Mouse (Mus musculus) myocyte (in vitro differentiated cells): ENCODE results near the gene Lrrc75a. TPM values are rescaled to one million over a fixed set of nuclear protein-coding genes. Genes with fewer than 3 reads are reported as not detected.

Experiments
- H3K27me3 ChIP-seq: one replicate; pipeline ENCODE4 v1.6.1; 2011; ENCODE audit not compliant: control insufficient read depth, insufficient read depth, insufficient read length
- H3K36me3 ChIP-seq: one replicate; pipeline ENCODE4 v1.6.1; 2011; ENCODE audit not compliant: control insufficient read depth, insufficient read depth
- H3K4me2 ChIP-seq: one replicate; pipeline ENCODE4 v1.6.1; 2011; ENCODE audit warnings: low read depth, control low read depth
- H3K4me3 ChIP-seq: one replicate; pipeline ENCODE4 v1.5.1; 2011; ENCODE audit warnings: mild to moderate bottlenecking, control low read depth, moderate library complexity
- H3K79me2 ChIP-seq: one replicate; pipeline ENCODE4 v1.6.1; 2011; ENCODE audit not compliant: control insufficient read depth, insufficient read depth
- H3ac ChIP-seq: one replicate; pipeline ENCODE4 v1.6.1; 2011; ENCODE audit not compliant: control insufficient read depth, insufficient read length
- CEBPB ChIP-seq: IDR thresholded peaks from 2 replicates; pipeline ENCODE4 v1.6.1; 2011; ENCODE audit warnings: mild to moderate bottlenecking, moderate library complexity; ENCODE audit not compliant: poor library complexity, insufficient read depth, severe bottlenecking
- E2F4 ChIP-seq: IDR thresholded peaks from one replicate; pipeline ENCODE4 v1.6.1; 2011; ENCODE audit warnings: mild to moderate bottlenecking, control low read depth, moderate library complexity; ENCODE audit not compliant: insufficient read depth
- MAX ChIP-seq: IDR thresholded peaks from one replicate; pipeline ENCODE4 v1.6.1; 2011; ENCODE audit warnings: low read depth, mild to moderate bottlenecking, control low read depth
- MYOD1 ChIP-seq, 3 experiments: IDR thresholded peaks; one replicate each; pipeline ENCODE4 v1.6.1; 2011; ENCODE audit warnings: control low read depth in 2 of 3, low read depth in 2 of 3, mild to moderate bottlenecking in 2 of 3, moderate library complexity in 1 of 3; ENCODE audit not compliant: insufficient read length in 2 of 3, control insufficient read depth in 1 of 3
- MYOG ChIP-seq, 3 experiments: IDR thresholded peaks; one replicate each; pipeline ENCODE4 v1.6.1; 2011; ENCODE audit warnings: control low read depth in 2 of 3, low read depth in 2 of 3, mild to moderate bottlenecking in 2 of 3; ENCODE audit not compliant: insufficient read length in 2 of 3, control insufficient read depth in 1 of 3, insufficient read depth in 1 of 3
- POLR2A ChIP-seq: IDR thresholded peaks from one replicate; pipeline ENCODE4 v1.6.1; 2011; ENCODE audit warnings: low read depth, mild to moderate bottlenecking, control low read depth, moderate library complexity; ENCODE audit not compliant: insufficient read length
- POLR2AphosphoS2 ChIP-seq: IDR thresholded peaks from one replicate; pipeline ENCODE4 v1.6.1; 2011; ENCODE audit warnings: low read depth, control low read depth; ENCODE audit not compliant: insufficient read length
- REST ChIP-seq: IDR thresholded peaks from one replicate; pipeline ENCODE4 v1.6.1; 2011; ENCODE audit warnings: mild to moderate bottlenecking, control low read depth, moderate library complexity; ENCODE audit not compliant: insufficient read depth, insufficient read length
- SRF ChIP-seq: IDR thresholded peaks from one replicate; pipeline ENCODE4 v1.6.1; 2011; ENCODE audit warnings: low read depth; ENCODE audit not compliant: control insufficient read depth, insufficient read length
- TCF12 ChIP-seq: IDR thresholded peaks from one replicate; pipeline ENCODE4 v1.6.1; 2011; ENCODE audit warnings: mild to moderate bottlenecking, control low read depth; ENCODE audit not compliant: poor library complexity, insufficient read depth, severe bottlenecking
- TCF3 ChIP-seq: IDR thresholded peaks from one replicate; pipeline ENCODE4 v1.6.1; 2011; ENCODE audit warnings: low read depth, control low read depth; ENCODE audit not compliant: insufficient read length
- USF1 ChIP-seq: IDR thresholded peaks from one replicate; pipeline ENCODE4 v1.6.1; 2011; ENCODE audit warnings: low read depth, mild to moderate bottlenecking, control low read depth, moderate library complexity
- polyA plus RNA-seq: library from polyadenylated mRNA; unstranded; fragments of >200 nt; fragmentation: generic; extraction: Trizol; gene quantifications from one replicate; pipeline ENCODE4 v1.2.1, GENCODE M21; 2012; ENCODE audit warnings: missing spikeins

Lrrc75a gene
- polyA plus RNA-seq, 1 experiment, result 19.5 TPM

DNA sequence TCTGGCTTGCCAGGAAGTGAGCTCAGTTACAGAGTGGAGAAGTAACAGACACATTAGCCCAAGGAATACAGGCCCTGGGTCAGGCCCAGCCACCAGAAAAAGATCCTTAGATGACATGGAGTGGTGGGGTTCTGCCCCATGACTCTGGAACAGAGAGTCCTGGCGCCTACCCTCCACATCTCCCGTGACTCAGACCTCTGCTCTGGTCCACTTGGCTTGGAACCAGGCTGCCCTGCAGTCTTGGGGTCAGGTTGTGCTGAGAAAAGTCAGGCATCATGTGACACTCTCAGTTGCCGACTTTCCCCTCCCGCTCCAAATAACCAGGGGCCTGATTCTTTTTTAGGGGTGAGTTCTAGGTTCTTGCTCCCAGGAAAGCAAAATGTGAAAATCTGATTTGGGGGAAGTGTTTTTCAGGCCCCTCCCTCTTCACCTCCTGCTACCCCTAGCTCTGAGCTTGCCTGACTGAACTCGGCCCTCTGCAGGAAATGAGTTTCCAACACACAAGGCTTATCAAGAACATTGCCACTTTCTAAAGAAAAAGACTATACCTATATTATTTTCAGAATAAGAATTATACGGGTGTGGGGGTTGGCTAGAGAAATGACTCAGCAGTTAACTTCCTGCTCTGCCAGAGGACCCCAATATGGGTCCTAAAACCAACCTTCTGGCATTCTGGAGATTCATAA, 89.2 kb downstream of the Lrrc75a start:
- Histone ChIP-seq H3K27me3 (no peaks in the 10 kb centered on the region), H3K36me3 (peaks cover 5% of the 10 kb centered on the region), H3K4me3 (no peak overlapping the region), H3K79me2 (peaks cover 7% of the 10 kb centered on the region), H3K4me2 (peak overlapping the region; percentile 36), H3ac (no peak overlapping the region)
- peak; percentile 74 for TF ChIP-seq USF1
- no peak for TF ChIP-seq REST
- TF ChIP-seq E2F4, result no peak
- no peak for TF ChIP-seq POLR2AphosphoS2
- no peak for TF ChIP-seq POLR2A

DNA sequence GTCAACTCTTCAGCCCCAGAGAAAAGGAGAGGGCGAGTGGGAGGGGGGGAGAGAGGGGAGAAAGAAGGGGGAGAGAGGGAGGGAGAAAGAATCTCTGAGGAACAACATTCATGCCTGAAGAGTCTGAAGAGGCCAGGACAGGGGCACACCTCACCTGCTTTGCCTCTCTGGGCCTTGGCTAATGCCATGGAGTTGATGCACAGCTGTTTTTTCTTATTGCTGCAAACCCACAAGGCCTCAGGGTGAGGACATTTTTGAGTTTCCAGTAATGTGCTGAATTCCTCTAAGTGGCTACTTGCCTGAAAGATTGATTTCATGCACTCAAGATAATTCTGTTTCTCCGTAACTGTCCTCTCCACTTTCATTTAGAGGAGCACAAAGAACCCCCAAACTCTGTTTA, 90.2 kb downstream of the Lrrc75a start:
- H3K4me3 ChIP-seq, result no peak overlapping the region
- H3ac ChIP-seq, result no peak overlapping the region
- no peaks in the 10 kb centered on the region for H3K27me3 ChIP-seq
- peaks cover 16% of the 10 kb centered on the region for H3K79me2 ChIP-seq
- H3K36me3 ChIP-seq, result peaks cover 15% of the 10 kb centered on the region
- no peak for TF ChIP-seq TCF3
- no peak for TF ChIP-seq REST
- no peak for TF ChIP-seq SRF
- TF ChIP-seq POLR2A, result no peak
- no peak for TF ChIP-seq MYOG (IDR thresholded peaks at IDR 0.05; ENCODE audit: control insufficient read depth in 1 of 3, insufficient read depth in 1 of 3, insufficient read length in 2 of 3, low read depth in 2 of 3)
- no peak for TF ChIP-seq POLR2AphosphoS2
- TF ChIP-seq CEBPB, result no peak
- TF ChIP-seq TCF12, result no peak
- no peak for TF ChIP-seq USF1
- no peak for TF ChIP-seq MAX
- TF ChIP-seq MYOD1 (IDR thresholded peaks at IDR 0.05; ENCODE audit: control insufficient read depth in 1 of 3, insufficient read length in 2 of 3, low read depth in 2 of 3), result no peak
- no peak for TF ChIP-seq E2F4
- no peak overlapping the region for H3K4me2 ChIP-seq

DNA sequence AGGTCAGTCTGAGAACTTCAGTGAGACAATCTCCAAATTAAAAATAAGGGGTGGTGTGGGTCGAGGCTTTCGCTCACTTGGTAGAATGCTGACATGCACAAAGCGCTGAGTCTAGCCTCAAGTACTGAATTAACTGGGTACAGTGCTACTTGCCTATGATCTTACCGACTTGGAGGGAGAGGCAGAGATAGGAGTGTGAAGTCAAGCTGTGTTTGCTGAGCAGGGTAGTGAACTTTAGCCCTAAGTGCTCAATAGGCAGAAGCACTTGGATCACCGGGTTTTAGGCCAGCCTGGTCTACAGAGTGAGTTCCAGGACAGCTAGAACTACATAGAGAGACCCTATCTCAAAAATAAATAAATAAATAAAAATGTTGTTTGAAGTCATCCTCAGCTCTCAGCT, 91.1 kb downstream of the Lrrc75a start:
- H3K36me3 ChIP-seq, result peaks cover 17% of the 10 kb centered on the region
- H3K79me2 ChIP-seq, result peaks cover 23% of the 10 kb centered on the region
- H3ac ChIP-seq, result no peak overlapping the region
- no peaks in the 10 kb centered on the region for H3K27me3 ChIP-seq
- H3K4me2 ChIP-seq, result no peak overlapping the region
- no peak overlapping the region for H3K4me3 ChIP-seq
- TF ChIP-seq MYOG (IDR thresholded peaks at IDR 0.05; ENCODE audit: control insufficient read depth in 1 of 3, insufficient read depth in 1 of 3, insufficient read length in 2 of 3, low read depth in 2 of 3) (no peak), MYOD1 (IDR thresholded peaks at IDR 0.05; ENCODE audit: control insufficient read depth in 1 of 3, insufficient read length in 2 of 3, low read depth in 2 of 3) (no peak), USF1 (no peak), POLR2A (no peak), TCF12 (no peak), SRF (no peak), MAX (no peak), REST (no peak), CEBPB (no peak), TCF3 (no peak), E2F4 (no peak), POLR2AphosphoS2 (no peak)

DNA sequence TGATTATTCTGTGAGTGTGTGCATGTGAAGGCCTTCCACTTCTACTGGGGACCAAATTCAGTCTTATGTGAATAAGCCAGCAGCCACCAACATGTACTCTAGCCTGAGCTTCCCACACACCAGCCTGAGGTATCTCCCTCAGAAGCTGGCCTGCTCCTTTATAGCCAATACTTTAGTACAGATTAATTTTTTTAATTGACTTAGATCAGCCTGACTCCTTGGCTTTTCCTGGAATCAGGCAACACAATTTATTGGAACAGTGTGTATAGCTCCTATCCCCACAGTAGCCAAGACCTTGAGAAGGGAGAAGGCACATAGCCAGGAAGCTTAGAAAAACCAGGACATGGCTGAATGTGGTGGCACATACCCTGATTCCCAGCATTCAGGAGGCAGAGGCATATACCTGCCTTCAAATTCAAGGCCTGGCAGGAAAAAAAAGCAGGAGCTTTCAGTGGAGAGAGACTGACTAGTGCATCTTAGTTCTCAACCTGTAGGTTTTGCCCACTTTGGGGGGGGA, 92.4 kb downstream of the Lrrc75a start:
- Histone ChIP-seq H3K27me3 (no peaks in the 10 kb centered on the region), H3K79me2 (peaks cover 32% of the 10 kb centered on the region), H3K36me3 (peaks cover 17% of the 10 kb centered on the region), H3ac (no peak overlapping the region), H3K4me2 (no peak overlapping the region), H3K4me3 (no peak overlapping the region)
- TF ChIP-seq USF1 (no peak), POLR2A (peak; percentile 19), POLR2AphosphoS2 (peak; percentile 76)

DNA sequence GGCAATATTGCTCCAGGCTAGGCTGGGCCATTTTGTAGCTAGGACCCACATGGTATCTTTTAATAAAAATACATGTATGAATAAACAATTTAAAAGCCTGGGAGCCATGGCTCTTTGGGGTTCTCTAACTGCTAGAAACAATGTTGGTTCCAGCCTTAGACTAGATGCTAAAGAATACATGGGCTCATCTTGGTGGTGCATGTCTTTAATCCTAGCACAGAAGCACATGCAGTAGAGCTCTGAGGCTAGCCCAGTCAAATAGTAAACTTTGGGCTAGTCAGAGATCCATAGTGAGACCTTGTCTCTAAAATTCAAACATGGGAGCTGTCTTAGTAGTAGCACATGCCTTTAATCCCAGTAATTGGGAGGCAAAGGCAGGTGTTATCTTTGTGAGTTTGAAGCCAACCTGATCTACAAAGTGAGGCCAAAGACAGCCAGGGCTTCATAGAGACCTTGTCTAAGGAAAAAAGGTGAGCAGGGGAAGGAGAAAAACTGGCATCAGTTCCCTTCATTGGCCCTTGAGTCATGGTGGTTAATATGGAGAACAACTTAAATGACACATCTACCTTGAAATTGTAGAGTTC, 93.3 kb downstream of the Lrrc75a start:
- peaks cover 32% of the 10 kb centered on the region for H3K79me2 ChIP-seq
- H3K36me3 ChIP-seq, result peaks cover 17% of the 10 kb centered on the region
- no peaks in the 10 kb centered on the region for H3K27me3 ChIP-seq
- peak overlapping the region; percentile 87 for H3K4me2 ChIP-seq
- peak; percentile 59 for TF ChIP-seq POLR2AphosphoS2
- no peak for TF ChIP-seq POLR2A
- H3K4me3 ChIP-seq, result peak overlapping the region; percentile 50
- H3ac ChIP-seq, result no peak overlapping the region

Other genes starting within 250 kb of the Lrrc75a start
- 3.7 TPM for gene Pigl, start 190.1 kb downstream of the Lrrc75a start, polyA plus RNA-seq
- gene Ncor1, start 190.0 kb downstream of the Lrrc75a start, polyA plus RNA-seq, result 41.0 TPM
- 11.1 TPM for gene Cenpv, start 109.3 kb downstream of the Lrrc75a start, polyA plus RNA-seq
- gene Ubb, start 97.4 kb downstream of the Lrrc75a start, polyA plus RNA-seq, result 2,028 TPM
- 5.4 TPM for gene Trpv2, start 74.0 kb downstream of the Lrrc75a start, polyA plus RNA-seq
- gene Mmgt2, start 141 bp upstream of the Lrrc75a start, polyA plus RNA-seq, result 29.2 TPM
- gene Zfp287, start 83.4 kb upstream of the Lrrc75a start, polyA plus RNA-seq, result 0.90 TPM
- not detected for gene Gm10428, start 104.6 kb upstream of the Lrrc75a start, polyA plus RNA-seq
- gene Zfp286, start 140.9 kb upstream of the Lrrc75a start, polyA plus RNA-seq, result not detected
- 16.9 TPM for gene Trim16, start 171.7 kb upstream of the Lrrc75a start, polyA plus RNA-seq
- not detected for gene Fbxw10, start 198.5 kb upstream of the Lrrc75a start, polyA plus RNA-seq
- gene Tvp23b, start 230.9 kb upstream of the Lrrc75a start, polyA plus RNA-seq, result 18.2 TPM